Mouse (Mus musculus) heart, postnatal 0 days (tissue): Measurements from ENCODE around the gene Setdb1.

Experiments used
- CTCF ChIP-seq: IDR thresholded peaks from 2 replicates; pipeline ENCODE4 v1.5.1; 2016; ENCODE audit warnings: antibody characterized with exemption, control low read depth, low read depth
- EP300 ChIP-seq: IDR thresholded peaks from 2 replicates; pipeline ENCODE4 v1.6.1; 2016; ENCODE audit warnings: antibody characterized with exemption, low read depth

- TF ChIP-seq EP300 (no peak), CTCF (no peak)
Observed at GRCm38 (mm10) chr3:95280747-95281146, 76.3 kb downstream of the Setdb1 start.
